Mouse (Mus musculus) forebrain, postnatal 0 days (tissue): ENCODE measurements around the gene Sumo3. TPM values are rescaled to one million over a fixed set of nuclear protein-coding genes. Genes with fewer than 3 reads are reported as not detected.

Source experiments
- ATAC-seq: fragments of 200-750 bp; cut with Nextera tagmentation; 2 replicates; pipeline ENCODE4 v1.8.0; 2017; ENCODE audit warnings: mild to moderate bottlenecking, moderate library complexity
- DNase-seq: peaks from one replicate; pipeline ENCODE4 v3.0.0-alpha.2; 2015
- H3K27ac ChIP-seq: fragments of 300-500 bp; sonication (generic); 2 replicates; pipeline ENCODE4 v1.5.1; 2014; ENCODE audit warnings: low read depth, mild to moderate bottlenecking, antibody characterized with exemption, low read length, moderate library complexity, mixed read lengths
- H3K27me3 ChIP-seq: fragments of 300-500 bp; sonication (generic); 2 replicates; pipeline ENCODE4 v1.6.1; 2014; ENCODE audit warnings: mild to moderate bottlenecking, low read length, mixed read lengths; ENCODE audit not compliant: insufficient read depth
- H3K36me3 ChIP-seq: fragments of 300-500 bp; sonication (generic); 2 replicates; pipeline ENCODE4 v1.6.1; 2014; ENCODE audit warnings: mild to moderate bottlenecking, moderate library complexity; ENCODE audit not compliant: insufficient read depth
- H3K4me1 ChIP-seq: fragments of 300-500 bp; sonication (generic); 2 replicates; pipeline ENCODE4 v1.6.1; 2014; ENCODE audit warnings: antibody characterized with exemption; ENCODE audit not compliant: insufficient read depth
- H3K4me2 ChIP-seq: fragments of 300-500 bp; sonication (generic); 2 replicates; pipeline ENCODE4 v1.6.1; 2014; ENCODE audit warnings: low read depth, mild to moderate bottlenecking, moderate library complexity
- H3K4me3 ChIP-seq: fragments of 300-500 bp; sonication (generic); 2 replicates; pipeline ENCODE4 v1.5.1; 2014; ENCODE audit warnings: low read depth, low read length, mixed read lengths
- H3K9ac ChIP-seq: fragments of 300-500 bp; sonication (generic); 2 replicates; pipeline ENCODE4 v1.6.1; 2014; ENCODE audit warnings: mild to moderate bottlenecking
- H3K9me3 ChIP-seq: fragments of 300-500 bp; sonication (generic); 2 replicates; pipeline ENCODE4 v1.6.1; 2016; ENCODE audit warnings: low read length
- CTCF ChIP-seq: sonication (generic); IDR thresholded peaks from 2 replicates; pipeline ENCODE4 v1.5.1; 2016; ENCODE audit warnings: antibody characterized with exemption, control low read depth, low read depth
- WGBS: fragments of 180-500 bp; shearing (Covaris S2); extraction: QIAGEN DNeasy Blood & Tissue Kit; methylation state at CpG from one replicate; pipeline ENCODE4 v1.1.7; 2014; 5-methylcytosine and 5-hydroxymethylcytosine counted together
- polyA plus RNA-seq: library from polyadenylated mRNA; unstranded; fragments of >200 nt; fragmentation: Nextera tagmentation; extraction: Ambion mirVana; gene quantifications from 2 replicates; pipeline ENCODE4 v1.2.1, GENCODE M21; 2015
- total RNA-seq: library from RNA; depleted of rRNA; stranded (reverse); fragments of >200 nt; gene quantifications from 2 replicates; pipeline ENCODE4 v1.2.3, GENCODE M21; 2014

Sumo3 gene
- total and polyA plus RNA-seq, 2 experiments from 2014 or later, result 270 to 381 TPM

- Histone ChIP-seq H3K27ac (0 out of 2 replicates have a peak overlapping the region, but pooled peaks have one; percentile 96), H3K27me3 (no peaks in the 10 kb centered on the region), H3K4me1 (peaks cover 8% of the 10 kb centered on the region; the same call in 1 of the 2 replicates), H3K4me2 (no peak overlapping the region), H3K4me3 (no peak overlapping the region), H3K9ac (no peak overlapping the region), H3K36me3 (no peaks in the 10 kb centered on the region), H3K9me3 (no peaks in the 10 kb centered on the region)
- ATAC-seq (no peak), DNase-seq (no peak)
- 69% methylated on average over 5 of the region's 5 CpGs for WGBS
- no peak for TF ChIP-seq CTCF
These were observed 939 bp upstream of the Sumo3 start for GRCm38 (mm10) chr10:77604958-77605357.

DNA sequence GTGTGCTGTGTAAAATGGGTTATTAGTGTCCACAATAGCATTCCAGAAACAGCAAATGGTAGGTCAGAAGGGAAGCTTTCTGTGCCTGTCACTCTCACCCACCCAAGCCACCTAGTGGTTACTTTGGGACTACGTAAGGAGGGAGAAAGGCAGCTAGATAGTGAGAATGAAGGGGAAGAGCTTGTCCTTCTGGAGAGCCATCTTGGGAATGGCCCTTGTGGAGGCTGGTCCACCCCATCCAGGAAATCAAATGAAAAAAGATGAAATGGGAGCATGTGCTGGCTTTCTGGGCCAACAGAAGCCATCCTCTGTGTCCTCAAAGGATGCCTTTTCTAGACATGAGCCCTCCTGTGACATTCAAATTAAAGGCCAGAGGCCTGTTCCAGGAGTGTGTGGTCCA, 529 bp upstream of the Sumo3 start:
- ATAC-seq, result no peak
- peaks cover 2% of the 10 kb centered on the region for H3K36me3 ChIP-seq
- TF ChIP-seq CTCF, result peak; percentile 73
- H3K4me2 ChIP-seq, result peak overlapping the region; percentile 87
- peaks cover 8% of the 10 kb centered on the region; the same call in 1 of the 2 replicates for H3K4me1 ChIP-seq
- H3K27ac ChIP-seq, result peak overlapping the region; percentile 96
- 18% methylated on average over 1 of the region's 1 CpGs for WGBS
- no peak for DNase-seq
- no peaks in the 10 kb centered on the region for H3K27me3 ChIP-seq
- H3K4me3 ChIP-seq, result peak overlapping the region; percentile 55
- H3K9ac ChIP-seq, result peak overlapping the region; percentile 81
- H3K9me3 ChIP-seq, result no peaks in the 10 kb centered on the region

DNA sequence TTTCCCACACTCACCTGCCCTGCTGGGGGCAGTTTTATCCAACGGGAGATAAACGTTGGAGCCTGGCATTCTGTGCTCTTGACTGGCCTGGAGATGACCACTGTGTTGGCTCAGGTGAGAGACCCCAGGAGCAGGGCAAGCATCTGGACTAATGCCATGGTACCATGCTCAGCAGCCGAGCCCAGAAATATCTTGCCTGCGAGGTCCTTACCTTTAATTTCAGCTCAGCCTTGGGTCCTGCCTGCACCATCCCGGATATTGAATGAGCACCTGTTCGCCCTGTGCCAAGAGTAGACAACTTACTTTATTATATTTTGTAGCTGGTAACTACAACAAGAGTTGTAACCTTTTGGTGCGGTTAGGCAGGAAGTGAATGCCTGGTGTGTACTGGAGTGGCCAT, 958 bp downstream of the Sumo3 start:
- Histone ChIP-seq H3K4me1 (peaks cover 8% of the 10 kb centered on the region; the same call in 1 of the 2 replicates), H3K27ac (peak overlapping the region; percentile 96), H3K36me3 (peaks cover 16% of the 10 kb centered on the region), H3K27me3 (no peaks in the 10 kb centered on the region), H3K9me3 (no peaks in the 10 kb centered on the region), H3K9ac (peak overlapping the region; percentile 81), H3K4me3 (peak overlapping the region; percentile 55), H3K4me2 (peak overlapping the region; percentile 87)
- ATAC-seq (no peak), DNase-seq (no peak)
- 0 out of 2 replicates have a peak, but pooled peaks have one; percentile 0 for TF ChIP-seq CTCF
- 42% methylated on average over 7 of the region's 7 CpGs for WGBS

DNA sequence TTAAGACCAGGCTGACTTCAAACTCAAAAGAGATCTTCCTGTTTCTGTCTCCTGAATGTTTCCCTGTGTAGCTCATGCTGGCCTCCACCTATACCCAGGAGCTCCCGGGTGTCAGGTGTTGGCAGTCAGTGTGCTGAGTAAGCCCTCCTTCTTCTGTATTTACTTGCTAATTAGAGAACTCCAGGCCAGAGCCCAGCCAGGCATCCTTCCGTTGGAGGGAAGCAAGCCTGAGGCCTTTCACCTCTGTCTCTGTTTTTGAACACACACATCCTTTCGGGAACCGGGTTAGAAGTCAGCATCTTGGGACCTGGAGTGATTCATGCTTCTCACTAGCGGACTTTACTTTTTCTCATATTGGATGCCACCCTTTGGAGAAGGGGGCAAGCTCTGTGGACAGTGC, 1.5 kb downstream of the Sumo3 start:
- Histone ChIP-seq H3K9me3 (no peaks in the 10 kb centered on the region), H3K27ac (no peak overlapping the region), H3K4me2 (peak overlapping the region; percentile 87), H3K9ac (no peak overlapping the region), H3K27me3 (no peaks in the 10 kb centered on the region), H3K4me3 (peak overlapping the region; percentile 55; the same call in 1 of the 2 replicates), H3K36me3 (peaks cover 18% of the 10 kb centered on the region), H3K4me1 (peaks cover 8% of the 10 kb centered on the region; the same call in 1 of the 2 replicates)
- TF ChIP-seq CTCF, result no peak
- ATAC-seq (no peak), DNase-seq (no peak)
- 62% methylated on average over 5 of the region's 5 CpGs for WGBS

GRCm38 (mm10) chr10:77608589-77608988, 2.7 kb downstream of the Sumo3 start:
- no peak for ATAC-seq
- no peaks in the 10 kb centered on the region for H3K9me3 ChIP-seq
- H3K27ac ChIP-seq, result no peak overlapping the region
- peaks cover 8% of the 10 kb centered on the region; the same call in 1 of the 2 replicates for H3K4me1 ChIP-seq
- H3K36me3 ChIP-seq, result peaks cover 27% of the 10 kb centered on the region
- H3K27me3 ChIP-seq, result no peaks in the 10 kb centered on the region
- 80% methylated on average over 8 of the region's 8 CpGs for WGBS
- DNase-seq, result no peak
- no peak overlapping the region for H3K9ac ChIP-seq
- no peak overlapping the region for H3K4me3 ChIP-seq
- H3K4me2 ChIP-seq, result no peak overlapping the region
- no peak for TF ChIP-seq CTCF

DNA sequence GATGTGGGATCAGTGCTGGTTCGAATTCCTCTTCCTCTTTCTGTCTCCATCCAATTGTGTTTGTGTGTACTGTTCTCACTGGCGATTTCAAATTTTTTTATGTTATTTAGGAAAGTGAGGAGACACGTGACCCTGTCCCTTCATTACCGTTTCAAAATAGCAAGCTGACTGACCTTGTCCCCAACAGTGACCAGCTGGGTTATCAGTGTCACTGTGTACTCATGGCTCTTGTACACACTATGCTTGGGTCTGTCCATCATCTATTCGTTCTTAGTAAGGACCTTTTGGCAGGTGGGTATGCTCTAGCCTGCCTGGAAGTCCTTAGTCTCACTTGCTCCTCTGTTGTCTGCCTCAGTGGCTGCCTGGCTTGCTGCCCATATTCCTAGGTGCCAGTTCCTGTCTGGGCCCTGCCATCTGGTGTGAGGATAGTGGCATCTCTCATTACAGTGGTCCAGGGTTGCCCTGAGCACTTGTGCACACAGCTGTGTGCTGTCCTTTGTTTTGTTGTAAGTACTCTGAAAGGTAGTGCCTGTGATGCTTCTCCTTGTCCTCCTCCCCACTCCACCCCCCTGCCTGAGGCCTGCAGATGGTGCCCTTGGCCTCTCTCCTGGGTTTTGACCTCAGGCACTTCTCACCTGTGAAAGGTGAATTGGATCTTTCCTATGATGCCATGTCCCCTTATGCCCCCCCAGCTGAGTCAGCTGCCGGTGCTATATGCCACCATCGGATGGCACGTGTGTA, 4.5 kb downstream of the Sumo3 start:
- H3K4me1 ChIP-seq, result peaks cover 8% of the 10 kb centered on the region; the same call in 1 of the 2 replicates
- H3K4me3 ChIP-seq, result no peak overlapping the region
- ATAC-seq (no peak), DNase-seq (no peak)
- H3K9ac ChIP-seq, result no peak overlapping the region
- no peak overlapping the region for H3K27ac ChIP-seq
- WGBS, result 85% methylated on average over 8 of the region's 8 CpGs
- H3K36me3 ChIP-seq, result peaks cover 42% of the 10 kb centered on the region
- no peaks in the 10 kb centered on the region for H3K27me3 ChIP-seq
- H3K4me2 ChIP-seq, result no peak overlapping the region
- H3K9me3 ChIP-seq, result no peaks in the 10 kb centered on the region
- TF ChIP-seq CTCF, result no peak

GRCm38 (mm10) chr10:77613409-77613808, 7.5 kb downstream of the Sumo3 start:
- ATAC-seq (no peak), DNase-seq (no peak)
- Histone ChIP-seq H3K9me3 (no peaks in the 10 kb centered on the region), H3K4me2 (no peak overlapping the region), H3K9ac (no peak overlapping the region), H3K27me3 (no peaks in the 10 kb centered on the region), H3K4me1 (no peaks in the 10 kb centered on the region), H3K36me3 (peaks cover 70% of the 10 kb centered on the region), H3K27ac (no peak overlapping the region; the same call in 1 of the 2 replicates), H3K4me3 (no peak overlapping the region)
- 90% methylated on average over 3 of the region's 3 CpGs for WGBS
- no peak for TF ChIP-seq CTCF
